Mouse (Mus musculus) embryonic fibroblast, embryonic 13.5 days (primary cell): ENCODE data around the gene Hgfac. TPM values are rescaled to one million over a fixed set of nuclear protein-coding genes. Genes with fewer than 3 reads are reported as not detected.

Experiments
- H3K27ac ChIP-seq: 2 replicates; pipeline ENCODE4 v1.5.1; 2012; ENCODE audit warnings: low read length, control low read depth, inconsistent platforms; ENCODE audit not compliant: insufficient read depth
- H3K4me1 ChIP-seq: 2 replicates; pipeline ENCODE4 v1.6.1; 2011; ENCODE audit warnings: low read length; ENCODE audit not compliant: control insufficient read depth, insufficient read depth
- H3K4me3 ChIP-seq: 2 replicates; pipeline ENCODE4 v1.5.1; 2011; ENCODE audit warnings: mild to moderate bottlenecking, control low read depth, low read length; ENCODE audit not compliant: insufficient read depth
- CTCF ChIP-seq: IDR thresholded peaks from 2 replicates; pipeline ENCODE4 v1.5.1; 2011; ENCODE audit warnings: mild to moderate bottlenecking, control low read depth, low read length, moderate library complexity, borderline replicate concordance; ENCODE audit not compliant: insufficient read depth
- POLR2A ChIP-seq: IDR thresholded peaks from 2 replicates; pipeline ENCODE4 v1.6.1; 2011; ENCODE audit warnings: low read depth, mild to moderate bottlenecking, control low read depth, low read length, moderate library complexity
- polyA plus RNA-seq: library from polyadenylated mRNA; stranded (reverse); fragments of >200 nt; gene quantifications from 2 replicates; pipeline ENCODE4 v1.2.4, GENCODE M21; 2011; ENCODE audit warnings: low read depth; ENCODE audit not compliant: missing spikeins, insufficient read length

Gene Hgfac
- polyA plus RNA-seq, 1 experiment = 0.67 TPM

GRCm38 (mm10) chr5:35088785-35089613 is 47.7 kb downstream of the Hgfac start:
- peak; percentile 83; the same call in 1 of the 2 replicates for TF ChIP-seq CTCF
- TF ChIP-seq POLR2A = no peak
- Histone ChIP-seq H3K4me3 (no peak overlapping the region), H3K27ac (no peak overlapping the region), H3K4me1 (no peaks in the 10 kb centered on the region)

- H3K27ac ChIP-seq = no peak overlapping the region
- H3K4me1 ChIP-seq = no peaks in the 10 kb centered on the region
- no peak overlapping the region for H3K4me3 ChIP-seq
- TF ChIP-seq POLR2A = no peak
- TF ChIP-seq CTCF = no peak
These were observed 48.3 kb downstream of the Hgfac start for GRCm38 (mm10) chr5:35089614-35089963.

GRCm38 (mm10) chr5:35091636-35092035 is 50.3 kb downstream of the Hgfac start:
- Histone ChIP-seq H3K27ac (no peak overlapping the region), H3K4me3 (no peak overlapping the region), H3K4me1 (no peaks in the 10 kb centered on the region)
- no peak for TF ChIP-seq CTCF
- TF ChIP-seq POLR2A = no peak

Other genes with a start within 250 kb of the Hgfac start
- gene Msantd1, start 133.5 kb upstream of the Hgfac start, polyA plus RNA-seq = 1.2 and 1.4 TPM in 2 replicates
- gene Rgs12, start 92.1 kb upstream of the Hgfac start, polyA plus RNA-seq = 33.5 and 41.4 TPM in 2 replicates
- not detected in 2 replicates for gene Dok7, start 15.3 kb downstream of the Hgfac start, polyA plus RNA-seq
- gene Lrpap1, start 64.3 kb downstream of the Hgfac start, polyA plus RNA-seq = 50.3 and 62.3 TPM in 2 replicates
- gene Adra2c, start 236.8 kb downstream of the Hgfac start, polyA plus RNA-seq = not detected in 2 replicates